Mouse (Mus musculus): ENCODE measurements around the gene Nhlrc2. TPM values are rescaled to one million over a fixed set of nuclear protein-coding genes. Genes with fewer than 3 reads are reported as not detected.

Nhlrc2 gene
- polyA plus RNA-seq, 1 experiment = 6.6 TPM

DNA sequence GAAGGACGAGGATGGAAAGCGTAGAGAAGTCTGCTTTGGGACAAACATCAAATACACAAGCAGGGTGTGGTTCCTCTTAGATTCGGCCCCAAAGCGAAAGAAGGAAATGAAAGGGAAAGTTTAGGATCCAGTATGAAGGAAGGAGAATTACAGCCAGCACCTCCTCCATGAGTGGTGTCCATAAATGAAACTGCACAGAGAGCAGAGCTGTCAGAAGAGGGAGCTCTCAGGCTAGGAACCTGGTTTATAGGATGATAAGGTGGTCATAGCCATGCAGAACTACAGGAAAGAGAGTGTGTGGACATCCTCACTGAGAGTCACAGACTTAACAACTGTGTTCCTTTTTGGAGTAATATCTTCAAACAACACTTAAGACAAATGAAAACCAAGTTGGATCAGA is 18.0 kb downstream of the Nhlrc2 start:
- Histone ChIP-seq H3K27me3 (replicated peaks; ENCODE audit: control insufficient read depth, insufficient read depth, low read length) (no peaks in the 10 kb centered on the region), H3K27ac (ENCODE audit: insufficient read depth, low read depth, low read length) (no peak overlapping the region), H3K36me3 (ENCODE audit: control insufficient read depth, insufficient read depth, low read length) (no peaks in the 10 kb centered on the region), H3K4me3 (ENCODE audit: insufficient read depth, low read depth, low read length) (no peak overlapping the region), H3K4me1 (ENCODE audit: control insufficient read depth, insufficient read depth, low read length) (no peaks in the 10 kb centered on the region)
- no peak for TF ChIP-seq POLR2A (IDR thresholded peaks at IDR 0.05; ENCODE audit: low read depth, low read length)
- TF ChIP-seq CTCF (conservative IDR thresholded peaks at IDR 0.05; ENCODE audit: insufficient read depth, insufficient read length, low read depth, low read length) = peak; percentile 58
- DNase-seq = peak; percentile 68
- WGBS = 63% methylated on average over 4 of the region's 4 CpGs

DNA sequence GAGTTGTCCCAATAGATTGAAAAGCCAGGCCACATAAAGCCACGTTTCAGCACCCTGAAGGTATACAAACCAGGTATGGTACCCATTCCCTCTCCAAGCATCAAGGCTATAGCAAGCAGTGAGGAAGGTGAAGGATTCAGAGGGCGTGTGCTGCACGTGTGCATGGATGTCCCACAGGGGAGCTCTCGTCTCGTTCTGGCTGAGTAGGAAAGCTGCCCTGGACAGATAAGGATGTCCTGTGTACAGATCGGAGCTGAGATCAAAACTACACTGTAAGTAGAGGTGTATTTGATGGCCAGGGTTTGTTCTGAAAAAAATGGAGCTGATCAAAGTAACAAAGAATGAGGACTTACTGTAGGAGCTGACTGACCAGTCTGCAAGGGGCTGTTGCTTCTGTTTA is 18.9 kb downstream of the Nhlrc2 start:
- H3K4me1 ChIP-seq (ENCODE audit: control insufficient read depth, insufficient read depth, low read length) = no peaks in the 10 kb centered on the region
- DNase-seq = no peak
- no peak overlapping the region for H3K27ac ChIP-seq (ENCODE audit: insufficient read depth, low read depth, low read length)
- TF ChIP-seq POLR2A (IDR thresholded peaks at IDR 0.05; ENCODE audit: low read depth, low read length) (no peak), CTCF (conservative IDR thresholded peaks at IDR 0.05; ENCODE audit: insufficient read depth, insufficient read length, low read depth, low read length) (no peak)
- H3K36me3 ChIP-seq (ENCODE audit: control insufficient read depth, insufficient read depth, low read length) = no peaks in the 10 kb centered on the region
- 90% methylated on average over 6 of the region's 6 CpGs for WGBS
- H3K27me3 ChIP-seq (replicated peaks; ENCODE audit: control insufficient read depth, insufficient read depth, low read length) = no peaks in the 10 kb centered on the region
- no peak overlapping the region for H3K4me3 ChIP-seq (ENCODE audit: insufficient read depth, low read depth, low read length)

DNA sequence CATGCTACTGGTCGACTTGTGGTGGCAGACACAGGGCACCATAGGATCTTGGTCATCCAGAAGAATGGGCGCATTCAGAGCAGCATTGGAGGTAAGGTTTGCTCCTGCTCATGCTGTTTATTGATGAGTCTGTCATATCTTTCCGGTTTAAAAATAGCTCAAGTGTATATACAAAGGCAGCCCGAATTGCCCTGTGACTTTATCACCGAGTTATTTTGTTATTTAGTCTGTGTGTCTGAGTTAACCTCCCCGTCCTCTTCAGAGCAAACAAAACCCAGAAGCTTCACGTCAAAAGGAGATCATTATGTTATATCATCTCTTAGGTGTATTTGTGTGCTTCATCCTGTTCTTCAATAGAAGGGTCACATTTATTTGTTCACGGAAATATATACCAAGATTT is 22.7 kb downstream of the Nhlrc2 start:
- no peak for TF ChIP-seq POLR2A (IDR thresholded peaks at IDR 0.05; ENCODE audit: low read depth, low read length)
- TF ChIP-seq CTCF (conservative IDR thresholded peaks at IDR 0.05; ENCODE audit: insufficient read depth, insufficient read length, low read depth, low read length) = no peak
- Histone ChIP-seq H3K27ac (ENCODE audit: insufficient read depth, low read depth, low read length) (no peak overlapping the region), H3K27me3 (replicated peaks; ENCODE audit: control insufficient read depth, insufficient read depth, low read length) (no peaks in the 10 kb centered on the region), H3K4me1 (ENCODE audit: control insufficient read depth, insufficient read depth, low read length) (no peaks in the 10 kb centered on the region), H3K36me3 (ENCODE audit: control insufficient read depth, insufficient read depth, low read length) (no peaks in the 10 kb centered on the region; the same call in 1 of the 2 replicates), H3K4me3 (ENCODE audit: insufficient read depth, low read depth, low read length) (no peak overlapping the region)
- no peak for DNase-seq
- 87% methylated on average over 8 of the region's 8 CpGs for WGBS

DNA sequence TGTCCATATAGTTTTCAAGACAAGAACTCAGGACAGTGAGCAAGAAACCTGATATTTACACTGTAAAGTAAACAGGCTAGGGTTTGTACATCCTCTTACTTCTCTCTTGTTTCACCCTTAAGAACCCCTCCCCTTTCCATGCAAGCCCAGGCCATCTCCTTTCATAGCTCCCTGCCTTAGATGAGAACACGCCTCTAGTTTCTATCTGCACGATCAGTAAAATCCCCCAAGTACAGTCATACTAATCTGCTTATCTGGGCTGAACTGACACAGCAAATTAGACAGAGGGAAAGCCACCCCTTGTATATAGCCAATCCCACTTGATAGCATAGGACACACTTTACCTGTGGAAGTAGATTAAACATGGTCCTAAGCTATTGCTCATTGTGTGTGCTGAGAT is 23.2 kb downstream of the Nhlrc2 start:
- no peak overlapping the region for H3K27ac ChIP-seq (ENCODE audit: insufficient read depth, low read depth, low read length)
- no peaks in the 10 kb centered on the region for H3K27me3 ChIP-seq (replicated peaks; ENCODE audit: control insufficient read depth, insufficient read depth, low read length)
- H3K4me3 ChIP-seq (ENCODE audit: insufficient read depth, low read depth, low read length) = no peak overlapping the region
- H3K4me1 ChIP-seq (ENCODE audit: control insufficient read depth, insufficient read depth, low read length) = no peaks in the 10 kb centered on the region
- H3K36me3 ChIP-seq (ENCODE audit: control insufficient read depth, insufficient read depth, low read length) = no peaks in the 10 kb centered on the region; the same call in 1 of the 2 replicates
- no peak for DNase-seq
- WGBS = 90% methylated on average over 2 of the region's 2 CpGs
- TF ChIP-seq CTCF (conservative IDR thresholded peaks at IDR 0.05; ENCODE audit: insufficient read depth, insufficient read length, low read depth, low read length) (no peak), POLR2A (IDR thresholded peaks at IDR 0.05; ENCODE audit: low read depth, low read length) (no peak)

DNA sequence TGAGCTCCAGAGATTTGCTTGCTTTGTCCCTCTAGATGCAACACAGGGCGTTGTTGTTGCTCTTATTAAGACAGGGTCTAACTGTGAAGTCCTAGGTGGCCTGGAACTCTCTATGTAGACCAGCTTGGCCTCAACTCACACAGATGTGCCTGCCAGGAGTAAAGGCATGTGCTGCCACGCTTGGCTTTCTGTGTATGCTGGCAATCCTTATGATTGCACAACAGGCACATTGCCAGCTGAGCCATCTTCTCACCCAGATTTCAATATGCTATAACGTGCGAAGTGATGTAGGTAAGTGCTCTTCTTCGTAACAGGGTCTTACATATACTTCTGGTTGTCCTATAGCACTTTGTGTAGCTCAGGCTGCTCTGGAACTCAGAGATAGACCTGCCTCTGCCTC is 23.9 kb downstream of the Nhlrc2 start:
- WGBS = 93% methylated on average over 5 of the region's 5 CpGs
- no peak overlapping the region for H3K27ac ChIP-seq (ENCODE audit: insufficient read depth, low read depth, low read length)
- no peak for DNase-seq
- no peak overlapping the region for H3K4me3 ChIP-seq (ENCODE audit: insufficient read depth, low read depth, low read length)
- no peaks in the 10 kb centered on the region for H3K4me1 ChIP-seq (ENCODE audit: control insufficient read depth, insufficient read depth, low read length)
- no peaks in the 10 kb centered on the region for H3K27me3 ChIP-seq (replicated peaks; ENCODE audit: control insufficient read depth, insufficient read depth, low read length)
- H3K36me3 ChIP-seq (ENCODE audit: control insufficient read depth, insufficient read depth, low read length) = no peaks in the 10 kb centered on the region; the same call in 1 of the 2 replicates
- TF ChIP-seq CTCF (conservative IDR thresholded peaks at IDR 0.05; ENCODE audit: insufficient read depth, insufficient read length, low read depth, low read length) = no peak
- TF ChIP-seq POLR2A (IDR thresholded peaks at IDR 0.05; ENCODE audit: low read depth, low read length) = no peak

DNA sequence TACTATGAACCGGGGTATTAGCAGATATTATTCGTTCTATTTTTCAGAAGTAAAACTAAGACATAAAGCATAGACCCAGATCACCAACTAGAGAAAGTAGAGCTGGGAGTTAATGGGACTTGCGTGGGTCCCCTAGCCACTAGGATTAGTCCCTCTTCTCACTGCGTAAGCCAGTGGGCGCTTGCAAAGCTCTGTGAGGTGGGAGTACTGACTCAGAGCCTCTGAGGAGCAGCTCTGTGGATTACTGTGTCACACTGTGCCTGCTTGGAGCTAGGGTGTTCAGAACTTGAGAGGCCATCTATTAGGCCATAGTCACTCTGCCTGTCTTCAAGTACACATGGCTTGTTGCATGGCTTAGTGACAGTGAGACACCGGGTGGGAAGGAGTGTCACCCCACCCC is 25.1 kb downstream of the Nhlrc2 start:
- TF ChIP-seq CTCF (conservative IDR thresholded peaks at IDR 0.05; ENCODE audit: insufficient read depth, insufficient read length, low read depth, low read length) = no peak
- no peak for TF ChIP-seq POLR2A (IDR thresholded peaks at IDR 0.05; ENCODE audit: low read depth, low read length)
- Histone ChIP-seq H3K36me3 (ENCODE audit: control insufficient read depth, insufficient read depth, low read length) (no peaks in the 10 kb centered on the region; the same call in 1 of the 2 replicates), H3K4me3 (ENCODE audit: insufficient read depth, low read depth, low read length) (no peak overlapping the region), H3K4me1 (ENCODE audit: control insufficient read depth, insufficient read depth, low read length) (no peaks in the 10 kb centered on the region), H3K27ac (ENCODE audit: insufficient read depth, low read depth, low read length) (no peak overlapping the region), H3K27me3 (replicated peaks; ENCODE audit: control insufficient read depth, insufficient read depth, low read length) (no peaks in the 10 kb centered on the region)
- no peak for DNase-seq
- 95% methylated on average over 6 of the region's 6 CpGs for WGBS

DNA sequence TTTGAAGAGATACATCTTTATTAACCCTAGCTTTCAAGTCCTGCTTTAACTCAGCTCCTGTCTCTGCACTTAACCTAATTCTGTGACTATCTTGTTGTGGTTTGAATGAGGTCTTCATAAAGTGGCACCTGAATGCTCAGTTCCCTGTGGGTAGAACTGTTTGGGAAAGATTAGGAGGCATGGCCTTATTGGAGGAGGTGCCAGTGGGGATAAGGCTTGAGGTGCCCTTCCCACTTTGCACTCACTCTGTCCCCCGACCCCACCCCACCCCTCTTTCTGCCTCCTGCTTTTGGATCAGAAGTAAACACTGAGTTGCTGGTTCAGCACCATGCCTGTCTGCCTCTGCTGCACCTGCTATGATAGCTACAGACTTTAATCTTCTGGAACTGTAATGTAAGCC is 29.7 kb downstream of the Nhlrc2 start:
- 79% methylated on average over 1 of the region's 1 CpGs for WGBS
- Histone ChIP-seq H3K27ac (ENCODE audit: insufficient read depth, low read depth, low read length) (no peak overlapping the region), H3K27me3 (replicated peaks; ENCODE audit: control insufficient read depth, insufficient read depth, low read length) (no peaks in the 10 kb centered on the region), H3K4me3 (ENCODE audit: insufficient read depth, low read depth, low read length) (no peak overlapping the region), H3K4me1 (ENCODE audit: control insufficient read depth, insufficient read depth, low read length) (no peaks in the 10 kb centered on the region), H3K36me3 (ENCODE audit: control insufficient read depth, insufficient read depth, low read length) (no peaks in the 10 kb centered on the region)
- TF ChIP-seq POLR2A (IDR thresholded peaks at IDR 0.05; ENCODE audit: low read depth, low read length) (no peak), CTCF (conservative IDR thresholded peaks at IDR 0.05; ENCODE audit: insufficient read depth, insufficient read length, low read depth, low read length) (no peak)
- no peak for DNase-seq

DNA sequence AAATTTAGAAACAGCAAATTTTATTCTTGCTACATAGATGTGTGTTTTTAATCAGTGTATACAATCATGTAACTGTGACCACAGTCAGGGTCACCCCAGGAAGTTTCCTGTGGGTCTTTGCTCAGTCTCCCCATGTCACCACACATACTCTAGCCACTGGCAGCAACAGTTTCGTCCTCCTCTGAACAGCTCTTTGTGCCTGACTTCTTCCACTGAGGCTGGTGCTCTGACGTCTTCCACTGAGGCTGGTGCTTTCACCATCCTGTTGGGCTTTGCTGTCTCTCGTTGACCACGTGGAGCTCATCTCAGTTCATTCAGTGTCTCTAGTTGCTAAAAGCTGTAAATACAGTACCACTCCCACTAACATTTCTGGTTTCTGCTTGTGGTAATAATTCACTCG is 33.9 kb downstream of the Nhlrc2 start:
- H3K4me1 ChIP-seq (ENCODE audit: control insufficient read depth, insufficient read depth, low read length) = no peaks in the 10 kb centered on the region
- no peak overlapping the region for H3K27ac ChIP-seq (ENCODE audit: insufficient read depth, low read depth, low read length)
- TF ChIP-seq POLR2A (IDR thresholded peaks at IDR 0.05; ENCODE audit: low read depth, low read length) = no peak
- TF ChIP-seq CTCF (conservative IDR thresholded peaks at IDR 0.05; ENCODE audit: insufficient read depth, insufficient read length, low read depth, low read length) = no peak
- WGBS = 82% methylated on average over 5 of the region's 5 CpGs
- no peaks in the 10 kb centered on the region for H3K27me3 ChIP-seq (replicated peaks; ENCODE audit: control insufficient read depth, insufficient read depth, low read length)
- H3K4me3 ChIP-seq (ENCODE audit: insufficient read depth, low read depth, low read length) = no peak overlapping the region
- no peak for DNase-seq
- no peaks in the 10 kb centered on the region for H3K36me3 ChIP-seq (ENCODE audit: control insufficient read depth, insufficient read depth, low read length)

Data from kidney, adult 2 months (tissue).